Mouse (Mus musculus) cerebellum, adult 2 months (tissue): ENCODE results near the gene Ptpn13.

Experiments
- CTCF ChIP-seq: fragments of 200-500 bp; IDR thresholded peaks from 2 replicates; pipeline ENCODE4 v1.5.1; 2011; ENCODE audit warnings: low read depth, mild to moderate bottlenecking, control low read depth, low read length, moderate library complexity, borderline replicate concordance; ENCODE audit not compliant: insufficient read depth
- POLR2A ChIP-seq: fragments of 200-500 bp; IDR thresholded peaks from 2 replicates; pipeline ENCODE4 v1.6.1; 2011; ENCODE audit warnings: low read length, control low read depth, borderline replicate concordance; ENCODE audit not compliant: insufficient read depth

GRCm38 (mm10) chr5:103418009-103418408, 7.0 kb upstream of the Ptpn13 start:
- no peak for TF ChIP-seq CTCF
- no peak for TF ChIP-seq POLR2A
